Mouse (Mus musculus): ENCODE measurements around the gene Camkk1. TPM values are rescaled to one million over a fixed set of nuclear protein-coding genes. Genes with fewer than 3 reads are reported as not detected.

Gene Camkk1
- total RNA-seq, 1 experiment from 2014 or later, result 1.5 TPM

DNA sequence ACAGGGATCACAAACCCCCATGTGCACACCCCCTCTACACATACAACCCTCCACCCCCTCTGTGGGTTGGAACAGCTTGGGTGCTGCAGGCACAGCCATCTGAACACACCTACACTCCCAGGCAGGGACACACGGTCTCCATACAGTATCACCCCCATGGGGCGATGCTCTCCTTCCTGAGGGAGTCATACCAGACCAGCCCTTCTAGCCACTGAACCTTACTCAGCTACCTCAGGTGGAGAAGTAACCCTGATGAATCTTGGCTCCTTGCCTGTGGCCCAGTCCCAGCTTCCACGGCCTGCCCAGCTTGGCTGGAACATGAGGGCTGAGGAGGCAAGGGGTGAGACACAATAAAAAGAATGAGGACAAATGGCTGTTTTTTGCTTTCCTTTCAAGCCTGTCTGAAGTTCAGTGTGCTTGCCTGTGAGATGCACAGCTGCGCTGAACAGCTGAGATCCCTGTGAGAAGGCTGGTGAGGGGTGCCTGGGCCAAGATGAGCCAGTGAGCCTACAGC lies 3.9 kb upstream of the Camkk1 start:
- DNase-seq, result peak; percentile 59

DNA sequence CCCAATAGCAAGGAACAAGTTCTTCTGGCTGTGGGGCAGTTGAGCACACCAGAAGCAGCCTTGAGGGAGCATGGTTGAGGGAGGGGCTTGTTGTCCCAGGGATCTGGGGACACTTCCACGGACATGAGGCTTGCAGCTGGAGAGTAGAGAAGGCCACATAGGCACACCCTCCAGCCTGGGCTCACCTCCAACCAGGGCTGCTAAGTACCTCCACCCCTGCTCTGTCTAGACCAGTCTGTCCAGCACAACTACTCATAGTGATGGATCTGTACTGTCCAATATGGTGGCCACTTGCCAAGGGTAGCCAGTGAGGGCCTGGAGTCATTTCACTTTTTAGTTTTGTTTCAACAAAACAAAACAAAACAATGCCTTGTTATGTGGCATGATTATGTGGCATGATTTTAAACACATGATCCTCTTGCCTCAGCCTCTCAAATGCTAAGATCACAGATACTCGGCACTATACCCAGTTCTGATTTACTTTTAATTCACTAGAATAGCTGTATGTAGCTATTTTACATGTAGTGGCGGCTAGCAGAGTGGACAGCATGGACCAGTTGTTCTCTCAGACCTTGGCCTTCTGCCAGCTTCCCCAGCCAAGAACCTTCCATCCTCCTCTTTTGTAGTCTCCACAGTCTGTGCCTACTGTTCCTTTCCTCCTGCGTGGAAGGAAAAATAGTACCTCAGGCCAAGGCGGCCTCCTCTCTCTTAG lies 3.3 kb upstream of the Camkk1 start:
- peak; percentile 55 for DNase-seq

DNA sequence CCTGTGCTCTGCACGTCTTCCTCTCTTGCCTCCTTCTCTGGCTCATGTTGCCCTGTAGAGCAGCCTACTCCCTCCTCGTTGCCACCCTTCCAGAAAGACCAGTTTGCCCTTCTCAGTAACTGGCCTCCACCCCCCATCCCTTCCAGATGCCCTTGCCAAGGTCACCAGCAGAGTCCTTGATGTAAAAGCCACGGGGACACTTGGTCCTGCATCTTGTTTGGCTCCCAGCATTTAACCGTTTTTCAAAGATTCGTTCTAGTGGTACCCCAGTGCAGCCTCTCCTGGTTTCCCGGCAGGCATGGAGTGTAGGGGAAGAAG lies 2.7 kb upstream of the Camkk1 start:
- DNase-seq, result no peak

DNA sequence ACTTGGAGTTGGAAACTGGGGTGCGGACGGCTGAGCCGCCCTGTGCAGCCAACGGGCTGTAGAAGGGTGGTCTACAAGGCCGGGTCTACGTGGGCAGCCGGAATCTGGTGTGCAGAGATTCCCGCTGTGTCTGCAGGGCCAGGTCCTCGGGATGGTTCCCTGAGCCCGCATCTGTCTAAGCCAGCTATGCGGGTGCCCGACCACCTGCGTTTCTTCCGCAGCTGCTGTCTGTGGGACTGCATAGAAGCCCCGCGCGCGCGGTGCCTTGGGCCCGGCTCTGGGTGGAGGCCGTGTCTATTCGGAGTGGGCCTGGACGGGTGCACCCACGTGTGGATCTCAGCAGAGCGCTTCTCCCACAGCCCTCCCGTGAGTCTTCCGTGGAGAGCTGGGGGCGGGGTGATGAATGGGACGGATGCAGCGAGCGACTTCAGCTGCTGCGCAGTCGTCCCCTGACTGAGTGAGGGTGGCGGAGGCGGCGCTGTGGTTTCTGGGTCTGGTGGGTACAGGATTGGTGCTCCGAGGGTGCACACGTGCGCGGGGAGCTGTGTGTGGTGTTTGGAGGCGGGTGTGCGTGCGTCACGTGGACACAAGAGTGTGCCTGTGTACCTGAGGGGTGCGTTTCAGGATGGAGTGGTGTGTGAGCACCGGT lies 463 bp downstream of the Camkk1 start:
- DNase-seq, result peak; percentile 56

DNA sequence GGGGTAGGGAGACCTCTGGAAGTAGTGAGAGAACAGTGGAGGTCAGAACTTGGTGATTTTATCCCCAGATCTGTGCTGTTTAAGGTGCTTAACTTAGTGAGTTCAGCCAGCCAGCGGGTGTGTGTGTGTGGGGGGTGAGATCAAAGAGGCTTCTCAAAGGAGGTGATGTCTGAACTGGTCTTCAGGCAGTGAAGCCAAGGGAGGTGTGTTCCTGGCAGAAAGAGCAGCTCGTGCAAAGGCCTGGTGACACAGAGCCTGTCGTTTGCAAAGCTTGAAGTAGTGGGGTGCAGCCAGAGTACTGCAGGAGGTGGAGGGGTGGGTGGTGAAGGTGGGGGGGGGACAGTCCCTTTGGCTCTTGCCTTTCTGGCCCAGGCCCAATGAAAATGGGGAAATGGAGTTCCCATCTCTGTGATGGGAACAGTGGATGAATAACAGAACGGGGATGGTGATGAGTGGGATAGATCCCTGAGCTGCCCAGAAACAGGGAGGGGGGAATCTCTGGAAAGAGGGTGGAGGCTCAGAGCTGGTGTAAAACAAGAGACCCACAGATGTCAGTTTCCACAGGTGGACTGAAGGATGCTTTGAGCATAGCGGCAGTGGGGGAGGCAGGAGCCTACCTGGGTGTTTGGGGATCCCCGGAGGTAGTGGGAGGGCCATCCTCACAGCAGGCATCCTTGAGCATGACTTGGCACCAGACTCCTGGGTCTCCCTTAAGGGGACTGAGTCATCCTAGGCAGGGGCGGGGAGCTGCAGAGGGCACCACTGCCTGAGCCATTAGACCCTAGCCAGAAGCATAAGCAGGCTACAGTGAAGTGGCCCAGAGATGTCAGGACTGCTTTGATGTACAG lies 2.4 kb downstream of the Camkk1 start:
- DNase-seq, result peak; percentile 72

DNA sequence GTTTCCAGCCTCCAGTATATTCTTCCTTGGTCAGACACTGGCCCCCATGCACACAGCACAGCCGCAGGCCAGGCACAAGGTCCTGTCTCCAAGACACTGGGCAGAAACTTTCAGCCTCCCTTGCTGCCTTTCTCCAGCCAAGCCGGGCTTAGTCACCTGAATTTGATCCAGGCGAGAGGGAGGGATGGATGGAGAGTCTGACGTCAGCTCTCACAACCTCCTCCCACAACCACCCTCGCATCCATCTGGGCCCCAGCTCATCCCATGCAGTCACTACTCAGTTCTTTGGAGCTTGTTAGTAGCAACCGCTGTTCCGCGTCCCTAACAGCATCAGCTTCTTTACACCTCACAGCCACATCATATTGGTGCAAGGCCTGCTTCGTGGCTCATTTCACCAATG lies 4.3 kb downstream of the Camkk1 start:
- DNase-seq, result peak; percentile 70

DNA sequence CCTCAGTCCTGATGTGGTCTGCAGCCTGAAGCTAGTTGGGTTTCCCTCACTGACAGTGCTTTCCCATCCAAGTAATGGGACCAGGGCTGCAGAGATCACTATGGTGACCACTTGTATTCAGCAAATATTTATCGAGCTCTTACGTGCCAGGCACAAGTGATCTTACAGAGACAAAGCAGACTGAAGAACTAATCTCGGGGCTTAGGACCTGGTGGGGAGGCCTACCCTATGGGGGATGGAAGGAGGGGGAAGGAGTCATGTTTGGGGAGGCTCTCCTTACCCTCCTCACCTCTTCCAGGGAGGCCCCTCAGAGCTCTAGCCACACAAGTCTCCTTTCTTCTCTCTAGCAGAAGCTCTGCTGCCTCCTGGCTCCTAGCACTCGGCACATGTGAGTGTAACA lies 5.0 kb downstream of the Camkk1 start:
- DNase-seq, result no peak

DNA sequence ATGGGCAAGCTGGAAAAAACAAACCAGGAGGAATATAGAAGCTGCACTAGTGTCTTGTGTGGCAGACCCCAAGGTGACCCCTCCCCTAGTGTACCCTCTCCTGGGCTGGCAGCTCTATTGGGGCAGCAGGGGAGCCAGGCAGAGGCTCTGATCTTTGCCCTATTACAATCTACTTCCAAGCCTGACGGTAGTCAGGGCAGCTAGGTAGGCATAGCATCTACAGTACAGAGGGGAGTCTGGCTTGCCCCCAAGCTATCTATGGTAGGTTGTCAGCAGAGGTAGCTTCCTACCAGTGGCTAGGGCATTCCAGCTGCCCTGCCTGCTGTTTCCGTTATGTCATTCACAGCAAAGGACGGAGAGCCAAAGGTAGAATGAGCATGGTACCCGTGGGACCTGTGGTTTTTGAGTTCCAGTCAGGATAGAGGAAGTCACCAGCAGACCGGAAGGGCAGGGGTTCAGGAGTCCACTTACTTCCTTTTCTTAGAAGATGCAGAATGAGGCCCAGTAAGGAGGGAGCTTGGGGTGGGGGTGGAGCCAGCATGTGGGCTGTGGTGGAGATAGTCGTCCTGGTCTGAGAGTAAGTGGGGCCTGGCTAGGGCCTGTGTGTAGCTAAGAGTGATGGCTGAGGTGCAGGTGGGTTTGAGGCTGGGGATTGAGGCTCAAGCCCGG lies 5.6 kb downstream of the Camkk1 start:
- peak; percentile 43 for DNase-seq

DNA sequence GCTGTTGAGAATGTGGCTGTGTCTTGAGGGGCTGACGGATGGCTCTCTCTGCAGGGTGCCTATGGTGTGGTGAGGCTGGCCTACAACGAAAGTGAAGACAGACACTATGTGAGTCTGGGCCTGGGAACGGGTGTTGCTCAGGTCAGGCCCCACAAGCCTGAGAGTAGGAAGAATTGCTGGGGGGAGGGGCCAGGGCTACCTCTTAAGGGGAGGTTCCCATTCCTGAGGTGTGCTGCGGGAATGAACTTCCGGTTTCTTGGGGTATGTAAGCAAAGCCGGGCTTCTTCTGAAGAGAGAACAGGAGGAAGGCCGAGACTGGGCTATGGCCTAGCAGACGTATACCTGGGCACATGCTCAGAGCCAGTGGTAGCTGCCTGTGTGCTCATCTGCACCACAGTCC lies 8.2 kb downstream of the Camkk1 start:
- no peak for DNase-seq

DNA sequence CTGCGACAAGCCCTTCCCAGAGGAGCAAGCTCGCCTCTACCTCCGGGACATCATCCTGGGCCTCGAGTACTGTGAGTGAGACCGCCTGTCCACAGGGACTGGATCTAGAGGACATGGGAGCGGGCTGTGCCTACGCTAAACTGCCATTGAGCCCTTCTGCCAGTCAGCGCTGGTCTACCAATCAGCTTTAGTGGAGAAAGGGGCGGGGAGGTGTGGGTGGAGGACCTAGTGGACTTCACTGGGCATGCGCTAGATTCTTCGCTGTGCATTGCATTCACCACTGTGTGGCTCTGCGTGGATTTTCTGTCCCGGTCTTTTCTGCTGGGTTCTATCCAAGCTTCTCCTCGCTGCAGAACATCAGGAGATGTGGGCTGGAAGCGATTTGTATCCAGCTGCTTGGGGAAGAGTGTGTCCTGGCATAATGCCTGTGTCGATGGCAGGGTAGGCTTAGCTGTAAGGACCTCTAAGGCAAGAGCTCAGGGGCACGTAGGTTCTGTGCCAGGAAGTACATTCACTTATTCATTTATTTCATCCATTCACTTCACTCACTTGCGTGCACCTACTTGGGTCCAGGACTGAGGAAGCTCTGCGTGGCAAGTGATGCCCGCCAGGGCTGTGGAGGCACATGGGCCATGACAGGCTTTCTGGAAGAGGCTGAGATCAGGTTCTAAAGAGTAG lies 12.2 kb downstream of the Camkk1 start:
- peak; percentile 94 for DNase-seq

DNA sequence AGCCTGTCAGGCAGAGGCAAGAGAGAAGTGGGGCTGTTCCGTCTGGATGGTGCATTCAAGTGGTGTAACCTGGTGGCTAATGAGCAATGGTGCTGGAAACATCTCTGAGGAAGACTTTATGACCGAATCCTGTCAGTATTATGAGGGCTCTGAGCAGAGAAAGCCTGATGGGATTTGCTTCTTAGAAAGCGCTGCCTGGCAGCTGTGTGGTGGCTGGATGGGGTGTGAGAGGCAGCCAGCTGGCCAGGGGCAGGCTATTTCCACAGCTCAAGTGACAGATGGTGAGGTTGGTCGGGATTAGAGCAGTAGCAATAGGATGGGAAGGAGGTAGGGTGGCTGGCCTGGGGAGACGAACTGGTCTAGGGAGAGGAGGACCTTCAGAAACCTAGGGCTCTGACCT lies 12.7 kb downstream of the Camkk1 start:
- DNase-seq, result peak; percentile 45

DNA sequence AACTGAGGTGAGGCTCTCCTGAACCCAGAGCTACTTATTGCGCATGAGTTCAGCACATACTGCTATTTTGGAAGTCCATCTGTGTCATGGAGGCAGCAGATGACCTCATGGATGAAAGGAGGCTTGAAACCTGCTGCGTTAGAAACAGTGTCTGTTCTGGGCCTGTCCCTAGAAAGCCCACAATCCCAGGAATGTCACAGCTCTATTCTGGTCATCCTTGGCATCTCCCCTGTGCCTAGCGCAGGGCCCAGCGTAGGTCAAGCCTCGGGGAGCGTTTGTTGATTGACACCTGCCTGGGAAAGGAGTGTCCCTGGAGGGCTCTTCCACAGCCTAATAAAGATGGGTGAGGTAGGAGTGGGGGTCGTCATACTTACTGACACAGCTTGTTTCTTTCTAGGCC lies 17.3 kb downstream of the Camkk1 start:
- no peak for DNase-seq

DNA sequence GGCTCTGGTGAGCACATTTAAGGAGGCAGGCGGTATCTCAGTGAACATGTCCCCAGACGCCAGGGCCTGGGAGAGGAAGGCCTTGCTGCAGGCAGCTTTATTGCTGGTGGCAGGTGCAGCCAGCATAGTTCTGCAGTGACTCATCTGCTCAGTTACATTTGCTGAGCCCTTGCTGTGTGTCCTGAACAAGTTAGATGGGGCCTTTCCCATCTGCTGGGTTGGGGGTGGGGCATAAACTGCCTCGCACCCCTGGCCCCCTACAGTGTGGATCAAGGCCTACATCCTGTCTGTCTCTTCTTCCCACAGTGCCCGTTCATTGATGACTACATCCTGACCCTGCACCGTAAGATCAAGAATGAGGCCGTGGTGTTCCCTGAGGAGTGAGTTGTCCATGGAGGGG lies 18.1 kb downstream of the Camkk1 start:
- DNase-seq, result peak; percentile 47

DNA sequence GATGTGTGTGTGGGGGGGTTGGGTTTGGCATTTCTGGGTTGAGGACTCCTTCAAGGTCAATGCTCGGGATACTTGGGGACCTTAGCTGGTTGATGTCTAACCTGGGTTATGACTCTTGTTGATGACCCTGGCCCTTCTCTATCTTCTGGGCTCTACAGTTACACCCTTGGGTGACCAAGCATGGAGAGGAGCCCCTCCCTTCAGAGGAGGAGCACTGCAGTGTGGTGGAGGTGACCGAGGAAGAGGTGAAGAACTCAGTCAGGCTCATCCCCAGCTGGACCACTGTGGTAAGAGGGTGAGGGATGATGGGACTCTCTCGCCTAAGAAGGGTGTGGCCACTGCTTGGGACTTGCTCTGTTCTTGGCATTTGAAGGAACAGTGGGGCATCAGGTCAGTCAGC lies 18.9 kb downstream of the Camkk1 start:
- DNase-seq, result no peak

DNA sequence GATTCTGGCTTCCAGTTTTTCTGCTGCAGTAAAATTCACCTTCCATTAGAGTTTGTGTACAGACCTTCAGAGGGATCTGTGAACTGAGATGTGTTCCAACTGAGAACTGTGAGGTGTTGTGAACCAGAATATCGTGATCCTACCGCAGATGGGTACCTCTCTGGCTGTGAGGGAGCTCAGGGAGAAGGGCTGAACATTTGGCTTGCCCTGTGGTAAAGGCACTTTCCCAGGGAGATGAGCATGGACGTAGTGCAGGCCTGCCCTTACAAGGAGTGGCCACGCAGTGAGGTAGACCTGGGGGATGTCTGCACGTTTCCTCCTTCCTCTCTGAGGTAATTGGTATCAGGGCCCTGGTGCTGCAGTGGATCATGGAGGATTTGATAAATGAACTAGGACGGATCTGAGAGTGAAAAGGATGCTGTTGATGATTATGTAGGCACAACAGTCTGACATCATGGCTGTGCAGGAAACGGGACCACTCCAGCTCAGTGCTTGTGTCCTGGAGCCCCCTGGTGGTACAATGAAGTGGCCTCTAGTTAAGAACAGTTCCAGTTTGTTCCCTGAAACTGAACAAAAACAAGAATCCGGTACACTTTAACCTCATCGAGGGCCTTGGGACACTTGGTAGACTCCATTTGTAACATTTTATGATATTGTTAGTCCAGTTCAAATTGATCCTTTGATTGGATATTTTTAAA lies 20.4 kb downstream of the Camkk1 start:
- DNase-seq, result peak; percentile 83

DNA sequence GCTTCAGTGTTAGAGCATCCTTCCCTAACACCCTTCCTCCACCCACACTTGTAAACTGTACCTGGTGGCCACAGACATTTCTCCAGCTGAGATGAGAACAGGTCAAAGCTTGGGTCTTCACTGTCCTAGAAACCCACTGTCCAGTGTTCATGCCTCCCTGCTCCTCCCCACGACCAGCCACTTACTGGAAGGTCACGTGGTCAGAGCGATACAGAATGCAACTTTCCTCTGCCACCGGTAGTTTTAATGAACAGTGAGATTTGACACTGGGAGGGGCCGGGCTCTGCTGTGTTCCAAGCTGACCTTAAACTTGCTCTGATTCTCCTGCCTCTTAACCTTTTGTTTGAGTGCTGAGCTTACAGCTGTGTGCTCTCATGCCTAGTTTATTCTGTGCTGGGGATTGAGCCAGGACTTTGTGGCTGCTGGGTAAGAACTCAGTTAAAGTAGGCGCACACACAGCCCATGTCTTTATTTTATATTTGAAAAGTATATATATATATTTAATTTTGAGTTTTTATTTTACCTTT lies 25.5 kb downstream of the Camkk1 start:
- no peak for DNase-seq

DNA sequence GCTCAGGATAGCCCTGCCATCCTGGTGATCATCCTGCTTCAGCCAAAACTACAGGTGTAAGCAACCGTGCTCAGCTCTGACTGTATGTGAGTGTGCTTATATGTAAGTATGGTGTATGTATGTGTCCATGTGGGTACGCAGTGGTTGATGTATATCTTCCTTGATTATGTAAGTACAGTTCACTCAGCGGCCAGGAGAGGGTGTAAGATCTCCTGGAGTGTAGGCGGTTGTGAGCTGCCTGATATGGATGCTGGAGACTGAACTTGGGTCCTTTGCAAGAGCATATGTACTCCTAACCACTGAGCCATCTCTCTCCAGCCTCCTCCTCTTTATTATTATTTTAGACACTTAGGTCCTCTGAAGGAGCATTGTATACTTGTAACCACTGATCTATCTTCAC lies 26.0 kb downstream of the Camkk1 start:
- DNase-seq, result no peak

DNA sequence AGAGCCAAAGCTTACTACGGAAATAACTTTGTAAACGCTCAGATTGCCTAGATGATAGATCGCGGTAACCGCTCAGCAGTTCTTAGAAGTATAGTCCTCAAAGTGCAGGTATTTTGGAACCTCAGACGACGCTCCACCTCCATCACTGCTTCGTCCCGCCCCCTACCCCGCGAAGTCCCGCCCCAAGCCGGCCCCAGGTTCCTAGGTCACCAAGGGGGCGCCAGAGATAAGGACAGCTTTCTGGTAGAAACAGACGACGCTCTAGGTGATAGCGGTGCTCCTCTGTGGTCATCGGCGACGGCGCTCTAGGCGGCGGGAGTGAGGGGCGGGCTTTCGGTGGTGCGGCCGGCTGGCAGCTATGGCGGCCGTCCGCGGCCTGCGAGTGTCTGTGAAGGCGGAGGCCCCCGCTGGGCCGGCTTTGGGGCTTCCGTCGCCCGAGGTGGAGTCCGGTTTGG lies 28.8 kb downstream of the Camkk1 start, which contains the start of gene Ncbp3:
Gene Ncbp3, plus strand, starts transcription at position 242 of the 455 bp plus-strand sequence.
- DNase-seq, result peak; percentile 99

DNA sequence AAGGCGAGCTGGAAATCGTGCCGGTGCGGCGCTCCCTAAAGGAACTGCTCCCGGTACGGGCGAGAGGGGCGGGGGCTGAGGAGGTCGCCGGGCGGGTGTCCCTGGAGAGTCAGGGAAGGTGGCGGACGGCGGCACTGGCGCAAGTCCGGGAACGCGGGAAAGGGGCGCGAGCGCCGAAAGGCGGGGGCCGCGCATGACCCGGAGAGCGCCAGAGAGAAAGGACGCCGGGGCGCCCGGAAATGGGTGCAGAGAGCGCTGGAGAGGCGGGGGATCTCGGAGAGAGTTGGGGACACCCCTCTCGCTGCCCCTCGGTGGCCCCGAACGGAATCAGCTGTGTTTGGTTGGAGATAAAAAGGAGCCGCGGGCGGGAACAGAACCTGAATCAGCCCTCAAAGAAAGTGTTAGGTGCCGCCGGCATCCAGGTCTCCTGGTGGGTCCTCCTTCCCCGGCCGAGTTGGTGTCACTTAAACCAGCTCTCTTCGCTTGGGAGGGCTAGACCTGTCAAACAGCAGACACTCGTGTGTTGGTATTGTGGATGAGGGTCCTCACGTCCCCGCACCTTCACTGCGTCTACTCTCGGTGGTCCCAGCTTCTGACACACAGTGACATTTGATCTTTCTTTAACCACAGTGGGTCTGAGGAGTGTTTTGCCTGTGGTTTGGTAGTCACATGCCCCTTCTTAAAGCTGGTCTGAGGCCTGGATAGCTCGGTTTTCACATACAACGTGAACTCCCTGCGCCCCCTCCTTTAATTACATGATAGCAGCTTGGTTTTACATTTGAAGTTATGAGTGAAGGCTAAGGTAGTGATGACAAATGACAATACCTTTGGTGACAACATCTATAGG lies 29.4 kb downstream of the Camkk1 start:
- DNase-seq, result no peak

DNA sequence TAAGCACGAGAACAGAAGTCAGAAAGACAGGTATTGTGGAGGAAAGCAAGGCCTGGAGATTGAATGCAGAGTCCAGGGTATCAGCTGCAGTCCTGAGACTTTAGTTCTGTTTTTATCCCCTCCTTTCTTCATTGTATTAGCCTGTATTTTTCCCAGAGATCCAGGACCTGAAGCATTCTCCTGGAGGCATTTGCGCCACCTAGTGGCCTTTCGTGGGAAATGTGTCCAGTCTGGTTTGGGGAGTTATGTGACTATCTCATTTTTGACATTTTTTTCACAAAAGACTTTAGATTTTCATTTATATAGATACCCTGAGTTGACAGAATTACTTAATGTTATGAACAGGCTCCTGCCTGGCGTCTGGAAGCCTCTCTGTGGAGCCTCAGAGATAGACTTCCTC lies 30.5 kb downstream of the Camkk1 start:
- peak; percentile 87 for DNase-seq

Measured in adrenal gland, postnatal 14 days (tissue).